Mouse (Mus musculus) heart, postnatal 0 days (tissue): ENCODE results near the gene Sept9. TPM values are rescaled to one million over a fixed set of nuclear protein-coding genes. Genes with fewer than 3 reads are reported as not detected.
A peak's percentile ranks its signal among the peaks of the same experiment; 100 is the strongest.

ENCODE experiments used
- ATAC-seq: fragments of 200-750 bp; cut with Nextera tagmentation; 2 replicates; pipeline ENCODE4 v1.8.0; 2017; ENCODE audit warnings: low read depth, moderate number of reproducible peaks, moderate library complexity; ENCODE audit not compliant: insufficient read depth
- DNase-seq: peaks from one replicate; pipeline ENCODE4 v3.0.0-alpha.2; 2016; ENCODE audit warnings: low spot score
- H3K27ac ChIP-seq: fragments of 300-500 bp; sonication (generic); 2 replicates; pipeline ENCODE4 v1.5.1; 2014; ENCODE audit warnings: low read depth, mild to moderate bottlenecking
- H3K27me3 ChIP-seq: fragments of 300-500 bp; sonication (generic); 2 replicates; pipeline ENCODE4 v1.6.1; 2014; ENCODE audit warnings: low read length, mixed read lengths; ENCODE audit not compliant: control insufficient read depth, insufficient read depth
- H3K36me3 ChIP-seq: fragments of 300-500 bp; sonication (generic); replicated peaks from 2 replicates; pipeline ENCODE4 v1.6.1; 2014; ENCODE audit warnings: low read length, mixed read lengths; ENCODE audit not compliant: control insufficient read depth, insufficient read depth
- H3K4me1 ChIP-seq: fragments of 300-500 bp; sonication (generic); 2 replicates; pipeline ENCODE4 v1.6.1; 2014; ENCODE audit warnings: antibody characterized with exemption; ENCODE audit not compliant: control insufficient read depth, insufficient read depth
- H3K4me2 ChIP-seq: fragments of 300-500 bp; sonication (generic); 2 replicates; pipeline ENCODE4 v1.6.1; 2014; ENCODE audit warnings: low read depth, mild to moderate bottlenecking, low read length, moderate library complexity
- H3K4me3 ChIP-seq: fragments of 300-500 bp; sonication (generic); 2 replicates; pipeline ENCODE4 v1.5.1; 2014; ENCODE audit warnings: low read depth, low read length
- H3K9ac ChIP-seq: fragments of 300-500 bp; sonication (generic); replicated peaks from 2 replicates; pipeline ENCODE4 v1.6.1; 2014; ENCODE audit warnings: low read depth, low read length, mixed read lengths
- H3K9me3 ChIP-seq: fragments of 300-500 bp; sonication (generic); replicated peaks from 2 replicates; pipeline ENCODE4 v1.6.1; 2016; ENCODE audit warnings: low read length; ENCODE audit not compliant: control insufficient read depth
- CTCF ChIP-seq: IDR thresholded peaks from 2 replicates; pipeline ENCODE4 v1.5.1; 2016; ENCODE audit warnings: antibody characterized with exemption, control low read depth, low read depth
- EP300 ChIP-seq: IDR thresholded peaks from 2 replicates; pipeline ENCODE4 v1.6.1; 2016; ENCODE audit warnings: antibody characterized with exemption, low read depth
- WGBS: fragments of 180-500 bp; shearing (Covaris S2); extraction: QIAGEN DNeasy Blood & Tissue Kit; methylation state at CpG from one replicate; pipeline ENCODE4 v1.1.7; 2014; 5-methylcytosine and 5-hydroxymethylcytosine counted together
- polyA plus RNA-seq: library from polyadenylated mRNA; unstranded; fragments of >200 nt; fragmentation: Nextera tagmentation; extraction: Ambion mirVana; gene quantifications from 2 replicates; pipeline ENCODE4 v1.2.1, GENCODE M21; 2015
- total RNA-seq: library from RNA; depleted of rRNA; stranded (reverse); fragments of >200 nt; gene quantifications from 2 replicates; pipeline ENCODE4 v1.2.3, GENCODE M21; 2014; ENCODE audit warnings: low replicate concordance

Sept9 gene
- total and polyA plus RNA-seq, 2 experiments from 2014 or later, result 31.6 to 64.2 TPM

DNA sequence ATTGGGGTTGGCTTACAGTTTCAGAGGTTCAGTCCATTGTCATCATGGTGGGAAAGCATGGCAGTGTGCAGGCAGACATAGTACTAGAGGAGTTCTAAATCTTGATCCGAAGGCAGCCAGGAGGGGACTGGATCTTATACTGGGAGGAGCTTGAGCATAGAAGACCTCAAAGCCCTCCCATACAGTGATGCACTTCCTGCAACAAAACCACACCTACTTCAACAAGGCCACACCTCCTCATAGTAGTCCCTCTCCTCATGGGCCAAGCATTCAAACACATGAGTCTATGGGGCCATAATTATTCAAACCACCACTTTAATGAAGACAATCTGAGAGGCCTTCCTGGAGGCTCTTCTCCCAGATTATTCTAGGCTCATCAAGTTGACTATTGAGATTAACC lies 57.8 kb downstream of the Sept9 start:
- Histone ChIP-seq H3K4me1 (no peaks in the 10 kb centered on the region), H3K4me2 (no peak overlapping the region), H3K9me3 (no peaks in the 10 kb centered on the region), H3K27ac (no peak overlapping the region), H3K36me3 (no peaks in the 10 kb centered on the region), H3K27me3 (no peaks in the 10 kb centered on the region), H3K4me3 (no peak overlapping the region), H3K9ac (no peak overlapping the region)
- 88% methylated on average over 1 of the region's 1 CpGs for WGBS
- ATAC-seq (no peak), DNase-seq (no peak)
- no peak for TF ChIP-seq CTCF
- TF ChIP-seq EP300, result no peak

DNA sequence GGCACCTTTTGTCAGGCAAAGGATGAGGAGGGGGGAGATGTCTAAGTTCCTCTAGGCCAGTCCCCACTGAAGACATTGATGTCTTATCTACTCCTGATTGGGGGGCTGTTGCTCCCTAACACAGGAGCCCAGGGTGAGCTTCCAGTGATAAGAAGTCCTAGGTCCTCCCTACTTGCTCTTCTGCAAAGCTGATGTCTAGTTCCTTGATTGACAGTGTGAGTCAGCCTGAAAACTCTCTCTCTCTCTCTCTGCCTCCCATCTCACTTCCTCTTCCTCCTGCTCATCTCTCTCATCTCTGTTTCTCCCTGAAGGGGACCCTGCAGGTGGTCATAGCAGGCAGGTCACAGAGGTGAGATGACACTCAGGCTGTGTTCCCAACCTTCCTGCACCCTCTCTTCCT lies 58.4 kb downstream of the Sept9 start:
- Histone ChIP-seq H3K4me3 (no peak overlapping the region), H3K4me2 (no peak overlapping the region), H3K9ac (no peak overlapping the region), H3K4me1 (no peaks in the 10 kb centered on the region), H3K27me3 (no peaks in the 10 kb centered on the region), H3K36me3 (no peaks in the 10 kb centered on the region), H3K27ac (no peak overlapping the region), H3K9me3 (no peaks in the 10 kb centered on the region)
- ATAC-seq (no peak), DNase-seq (no peak)
- TF ChIP-seq EP300 (no peak), CTCF (no peak)

- Histone ChIP-seq H3K4me2 (no peak overlapping the region), H3K27me3 (peaks cover 6% of the 10 kb centered on the region; the same call in 1 of the 2 replicates), H3K4me1 (peaks cover 6% of the 10 kb centered on the region; the same call in 1 of the 2 replicates), H3K9ac (no peak overlapping the region), H3K27ac (no peak overlapping the region), H3K4me3 (no peak overlapping the region), H3K36me3 (no peaks in the 10 kb centered on the region), H3K9me3 (no peaks in the 10 kb centered on the region)
- 80% methylated on average over 9 of the region's 9 CpGs for WGBS
- no peak for TF ChIP-seq CTCF
- no peak for TF ChIP-seq EP300
- ATAC-seq, result no peak
- DNase-seq, result no peak
These were observed 59.9 kb downstream of the Sept9 start for GRCm38 (mm10) chr11:117259178-117259960.

DNA sequence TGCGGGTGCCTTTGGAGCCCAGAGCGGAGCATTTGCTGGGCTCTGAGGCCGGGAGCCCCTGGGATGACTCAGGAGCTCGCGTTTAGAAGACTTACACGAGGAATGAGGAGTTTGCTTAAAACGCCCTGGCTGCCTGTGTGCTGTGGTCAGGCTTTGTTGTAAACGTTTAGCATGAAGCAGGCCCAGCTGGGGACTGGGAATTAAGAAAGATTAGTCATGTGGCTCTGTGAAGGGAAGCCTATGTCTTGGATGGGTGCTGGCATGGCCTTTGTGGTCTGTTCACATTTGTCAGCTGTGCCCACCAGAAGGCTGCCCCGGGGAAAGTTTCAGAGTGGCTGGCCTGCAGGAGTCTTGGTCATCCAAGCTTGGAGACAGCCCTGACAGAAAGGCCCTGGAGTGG lies 61.2 kb downstream of the Sept9 start:
- no peak overlapping the region for H3K9ac ChIP-seq
- no peaks in the 10 kb centered on the region for H3K9me3 ChIP-seq
- H3K27me3 ChIP-seq, result peaks cover 17% of the 10 kb centered on the region
- ATAC-seq (no peak), DNase-seq (no peak)
- no peak overlapping the region for H3K4me2 ChIP-seq
- no peak for TF ChIP-seq CTCF
- no peak for TF ChIP-seq EP300
- 75% methylated on average over 9 of the region's 9 CpGs for WGBS
- H3K4me3 ChIP-seq, result no peak overlapping the region
- peaks cover 10% of the 10 kb centered on the region for H3K4me1 ChIP-seq
- H3K27ac ChIP-seq, result no peak overlapping the region
- H3K36me3 ChIP-seq, result no peaks in the 10 kb centered on the region

- H3K9ac ChIP-seq, result no peak overlapping the region
- 52% methylated on average over 9 of the region's 9 CpGs for WGBS
- DNase-seq, result no peak
- no peaks in the 10 kb centered on the region for H3K9me3 ChIP-seq
- H3K27ac ChIP-seq, result peak overlapping the region; percentile 87
- no peak overlapping the region for H3K4me2 ChIP-seq
- H3K4me3 ChIP-seq, result no peak overlapping the region
- peaks cover 16% of the 10 kb centered on the region for H3K4me1 ChIP-seq
- no peak for ATAC-seq
- TF ChIP-seq EP300 (peak; percentile 73; the same call in 1 of the 2 replicates), CTCF (no peak)
- H3K36me3 ChIP-seq, result no peaks in the 10 kb centered on the region
- peaks cover 37% of the 10 kb centered on the region for H3K27me3 ChIP-seq
These were observed 63.8 kb downstream of the Sept9 start for GRCm38 (mm10) chr11:117263096-117263808.
